7 mouse cellular contexts compared by ENCODE assay signal in the genomic region with DNA sequence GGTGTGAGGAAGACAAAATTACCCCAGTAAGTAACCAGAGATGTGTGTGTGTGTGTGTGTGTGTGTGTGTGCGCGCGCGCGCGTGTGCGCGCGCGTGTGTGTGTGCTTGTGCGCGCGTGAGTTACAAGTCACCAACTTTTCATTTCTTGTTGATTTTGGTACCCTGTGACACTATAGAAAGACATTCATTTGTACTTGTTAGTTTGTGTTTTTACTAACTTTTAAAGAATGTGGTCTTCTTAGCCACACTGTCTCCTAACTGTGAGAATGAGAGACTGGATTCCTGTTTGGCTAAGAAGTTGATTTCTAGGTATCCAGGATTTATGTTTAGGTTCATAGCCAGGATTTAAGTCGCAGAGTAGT. TPM values are rescaled to one million over a fixed set of nuclear protein-coding genes. Genes with fewer than 3 reads are reported as not detected.
A peak's percentile ranks its signal among the peaks of the same experiment; 100 is the strongest.
DNase-seq lines count a peak whose midpoint lies in the region; ATAC-seq and TF ChIP-seq lines count a peak whose summit lies in the region.

No protein-coding gene starts in this region.

- ATAC-seq in lung, embryonic 14.5 days (ENCODE audit: insufficient read depth) = no peak
- no peak for ATAC-seq in intestine, embryonic 15.5 days
- no peak for ATAC-seq in neural tube, embryonic 14.5 days (ENCODE audit: low read depth)

- H3K36me3 ChIP-seq in lung, embryonic 14.5 days (ENCODE audit: insufficient read depth) = no peaks in the 10 kb centered on the region
- no peaks in the 10 kb centered on the region for H3K36me3 ChIP-seq in intestine, embryonic 15.5 days
- no peaks in the 10 kb centered on the region for H3K36me3 ChIP-seq in neural tube, embryonic 14.5 days (ENCODE audit: control insufficient read depth, insufficient read depth, low read length)

- no peak overlapping the region for H3K27ac ChIP-seq in lung, embryonic 14.5 days (ENCODE audit: low read depth)
- no peak overlapping the region for H3K27ac ChIP-seq in intestine, embryonic 15.5 days
- H3K27ac ChIP-seq in neural tube, embryonic 14.5 days (ENCODE audit: low read depth, low read length) = no peak overlapping the region

- H3K4me1 ChIP-seq in lung, embryonic 14.5 days (ENCODE audit: insufficient read depth) = peaks cover 6% of the 10 kb centered on the region
- H3K4me1 ChIP-seq in intestine, embryonic 15.5 days (replicated peaks) = no peaks in the 10 kb centered on the region; the same call in 1 of the 2 replicates
- 0 out of 2 replicates have a peak, but pooled peaks cover 2% of the 10 kb centered on the region for H3K4me1 ChIP-seq in neural tube, embryonic 14.5 days (ENCODE audit: control insufficient read depth, insufficient read depth, low read length)

- H3K27me3 ChIP-seq in lung, embryonic 14.5 days (ENCODE audit: insufficient read depth, low read length) = no peaks in the 10 kb centered on the region
- no peaks in the 10 kb centered on the region for H3K27me3 ChIP-seq in intestine, embryonic 15.5 days (replicated peaks)
- peaks cover 4% of the 10 kb centered on the region; the same call in 1 of the 2 replicates for H3K27me3 ChIP-seq in neural tube, embryonic 14.5 days (ENCODE audit: control insufficient read depth, insufficient read depth, low read length)

- H3K9ac ChIP-seq in lung, embryonic 14.5 days = no peak overlapping the region
- H3K9ac ChIP-seq in intestine, embryonic 15.5 days = no peak overlapping the region
- H3K9ac ChIP-seq in neural tube, embryonic 14.5 days (replicated peaks; ENCODE audit: low read depth, low read length) = no peak overlapping the region

- H3K9me3 ChIP-seq in lung, embryonic 14.5 days (ENCODE audit: low read depth, low read length) = no peaks in the 10 kb centered on the region
- no peaks in the 10 kb centered on the region for H3K9me3 ChIP-seq in intestine, embryonic 15.5 days
- no peaks in the 10 kb centered on the region for H3K9me3 ChIP-seq in neural tube, embryonic 14.5 days (ENCODE audit: control insufficient read depth, low read length)

- H3K4me2 ChIP-seq in lung, embryonic 14.5 days = peak overlapping the region; percentile 60
- peak overlapping the region; percentile 60 for H3K4me2 ChIP-seq in intestine, embryonic 15.5 days (replicated peaks)
- peak overlapping the region; percentile 11; the same call in 1 of the 2 replicates for H3K4me2 ChIP-seq in neural tube, embryonic 14.5 days (ENCODE audit: low read depth, low read length)

- peak overlapping the region; percentile 19 for H3K4me3 ChIP-seq in lung, embryonic 14.5 days (ENCODE audit: low read depth, low read length)
- peak overlapping the region; percentile 18 for H3K4me3 ChIP-seq in intestine, embryonic 15.5 days (replicated peaks)
- H3K4me3 ChIP-seq in neural tube, embryonic 14.5 days (ENCODE audit: low read depth, low read length) = no peak overlapping the region

- 2% methylated on average over 14 of the region's 14 CpGs for WGBS in lung, embryonic 14.5 days
- 20% methylated on average over 14 of the region's 14 CpGs for WGBS in intestine, embryonic 15.5 days
- 80% methylated on average over 14 of the region's 14 CpGs for WGBS in neural tube, embryonic 14.5 days

- no peak for DNase-seq in lung, embryonic 14.5 days
- DNase-seq in lung, postnatal 14 days = no peak
- peak; percentile 53 for DNase-seq in fibroblast of lung, adult 2 months (ENCODE audit: low read depth)
- no peak for DNase-seq in urinary bladder, postnatal 36 days (ENCODE audit: low spot score in 2 of 2)
- no peak for DNase-seq in embryo, embryonic 10 days (ENCODE audit: low spot score)

- TF ChIP-seq CTCF in lung, embryonic 14.5 days (IDR thresholded peaks at IDR 0.05; ENCODE audit: low read depth) = no peak

RNA-seq across cellular contexts. Expression of gene Rasgrp3, which starts 29.9 kb away (rescaled TPM):
- 24.5 and 30.1 TPM in 2 replicates for polyA plus RNA-seq in lung, embryonic 14.5 days (2014; fragmentation: Nextera tagmentation; extraction: Ambion mirVana)
- 12.9 and 13.3 TPM in 2 replicates for polyA plus RNA-seq in intestine, embryonic 15.5 days (2015; fragmentation: Nextera tagmentation; extraction: Ambion mirVana)
- polyA plus RNA-seq in neural tube, embryonic 14.5 days (2014; fragmentation: Nextera tagmentation; extraction: Ambion mirVana) = 4.7 and 8.9 TPM in 2 replicates
